Mouse (Mus musculus): Measurements from ENCODE around the gene Rorb.

GRCm38 (mm10) chr19:19005144-19005543, 105.9 kb downstream of the Rorb start:
- TF ChIP-seq POLR2A (IDR thresholded peaks at IDR 0.05; ENCODE audit: borderline replicate concordance, insufficient read depth, low read length) (no peak), CTCF (IDR thresholded peaks at IDR 0.05; ENCODE audit: borderline replicate concordance, insufficient read depth, low read depth, low read length) (no peak)
